Mouse (Mus musculus) retina, postnatal 7 days (tissue): ENCODE results near the gene 4930558K02Rik.

ENCODE experiments used
- DNase-seq: peaks from one replicate; pipeline ENCODE4 v3.0.0-alpha.2; 2012; ENCODE audit warnings: low read depth, low spot score

The 4930558K02Rik gene

DNA sequence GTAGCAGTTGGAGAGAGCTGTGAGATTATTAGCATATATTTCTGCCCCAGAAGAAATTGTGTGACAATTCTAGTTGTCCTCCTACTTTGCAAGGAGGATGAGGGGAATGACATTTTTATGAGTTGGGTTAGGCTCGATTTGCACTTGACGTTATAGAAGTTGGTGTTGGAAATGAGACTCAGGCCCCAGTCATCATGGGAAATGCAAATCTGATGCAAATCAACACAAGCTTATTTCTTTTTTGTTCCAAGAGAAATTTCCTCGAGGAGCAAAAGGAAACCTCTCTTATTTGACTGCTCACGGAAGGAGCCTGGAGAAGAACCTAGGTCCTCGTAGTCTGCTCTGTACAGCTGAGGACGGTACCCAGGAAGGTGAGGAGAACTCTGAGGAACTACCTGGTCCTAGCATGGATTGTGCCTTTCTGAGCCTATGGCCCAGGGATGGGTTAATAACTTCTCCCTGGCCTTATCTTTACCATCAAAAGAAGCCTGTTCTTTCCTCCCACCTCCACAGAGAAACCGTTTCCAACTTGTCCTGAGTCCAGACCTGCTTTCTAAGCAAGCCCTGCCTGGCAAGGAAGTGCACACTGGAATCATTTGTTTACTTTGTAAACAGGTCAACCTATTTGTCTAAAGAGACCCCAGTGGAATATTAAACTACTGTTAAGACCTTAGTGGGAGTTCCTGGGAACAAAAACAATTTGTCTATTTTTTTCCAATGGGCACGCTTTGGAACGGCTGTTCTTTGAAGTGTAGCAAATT, 76.6 kb downstream of the 4930558K02Rik start:
- DNase-seq: no peak

DNA sequence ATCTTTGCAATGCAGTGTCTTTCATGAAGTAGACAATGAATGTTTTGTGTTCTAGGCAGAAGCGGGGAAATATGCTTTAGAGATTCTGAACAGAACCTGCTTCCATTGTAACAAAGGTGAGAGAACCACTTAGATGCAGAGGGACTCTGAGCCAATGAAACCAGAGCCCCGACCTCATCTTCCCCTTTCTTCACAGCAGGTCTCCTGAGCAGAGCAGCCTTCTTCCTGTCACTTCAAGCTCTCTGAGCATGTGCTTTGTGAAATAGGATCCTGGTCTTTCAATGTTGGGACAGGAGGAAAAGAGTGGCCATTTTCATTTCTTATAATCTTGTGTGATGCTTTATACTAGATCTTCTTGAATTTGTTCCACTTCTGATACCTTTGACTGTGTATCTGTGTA, 79.3 kb downstream of the 4930558K02Rik start:
- DNase-seq: no peak

DNA sequence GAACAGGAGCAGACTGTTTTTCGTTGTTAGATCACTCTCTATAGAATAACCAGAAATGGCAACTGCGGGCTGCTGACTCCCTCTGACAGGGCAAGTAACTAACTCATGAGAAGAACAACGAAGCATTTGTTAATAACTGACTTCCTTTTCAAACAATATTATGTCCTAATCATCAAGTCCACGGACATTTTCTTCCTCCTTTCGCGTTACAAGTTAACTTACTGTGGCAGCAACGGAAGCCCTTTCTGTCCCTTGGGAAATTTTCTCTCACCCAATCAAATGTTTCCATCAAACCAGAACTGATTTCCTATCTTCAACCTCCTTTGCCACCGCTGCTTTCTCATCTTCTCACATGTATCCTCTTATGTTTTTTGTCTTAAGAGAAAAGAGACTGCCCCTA, 82.2 kb downstream of the 4930558K02Rik start:
- DNase-seq: no peak

DNA sequence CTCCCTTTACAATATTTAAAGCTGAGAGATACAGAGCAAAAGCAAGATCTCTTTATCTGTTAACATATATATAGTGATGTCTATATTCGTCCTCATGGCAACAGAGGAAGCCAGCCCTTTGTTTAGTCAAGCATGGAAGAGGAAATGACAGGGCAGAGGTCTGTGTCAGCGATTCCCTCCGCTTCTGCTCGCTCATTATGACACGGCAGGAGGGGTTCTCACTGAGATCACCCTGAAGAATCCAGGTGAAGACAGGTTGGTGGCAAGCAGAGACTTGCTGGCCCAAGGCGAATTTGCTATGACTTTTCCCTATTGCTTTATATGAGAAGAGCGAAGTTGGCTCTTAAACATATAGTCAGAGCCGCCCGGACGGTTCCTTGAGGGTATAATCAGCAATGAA, 83.3 kb downstream of the 4930558K02Rik start:
- no peak for DNase-seq

DNA sequence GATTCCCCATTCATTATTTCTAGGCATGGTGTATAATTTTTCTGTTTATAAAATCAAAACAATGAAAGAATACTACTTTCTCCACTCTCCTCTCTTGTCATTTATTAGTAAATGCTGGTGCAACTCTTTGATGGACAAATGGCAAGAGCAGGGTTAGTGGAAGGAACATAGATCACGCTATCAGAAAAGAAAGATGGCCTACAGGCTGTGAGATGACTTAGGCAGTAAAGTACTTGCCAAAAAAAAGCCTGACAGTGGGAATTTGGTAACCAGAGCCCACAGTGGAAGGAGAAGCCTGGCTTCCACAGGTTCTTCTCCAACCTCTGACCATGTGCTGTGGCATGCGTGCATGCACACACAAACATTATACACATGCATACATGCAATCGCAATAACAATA, 84.4 kb downstream of the 4930558K02Rik start:
- DNase-seq: no peak

DNA sequence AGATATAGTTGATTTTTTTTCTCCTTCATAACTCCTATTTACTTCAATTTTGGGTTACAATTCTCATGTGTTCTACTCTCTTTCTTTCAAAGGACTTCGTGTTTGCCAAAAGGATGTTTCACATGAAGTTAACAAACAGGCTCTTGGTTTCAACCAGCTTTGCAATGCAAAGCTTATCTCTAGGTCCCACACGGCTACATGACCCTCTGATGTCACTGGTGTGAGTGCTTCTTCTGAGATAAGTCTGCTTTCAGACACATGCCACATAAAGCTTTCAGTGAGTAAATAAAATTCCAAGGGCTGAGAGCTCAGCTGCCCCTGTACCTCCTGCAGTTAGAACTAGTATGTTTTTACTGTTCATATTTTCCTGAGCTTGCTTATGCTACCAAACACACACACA, 84.9 kb downstream of the 4930558K02Rik start:
- no peak for DNase-seq

DNA sequence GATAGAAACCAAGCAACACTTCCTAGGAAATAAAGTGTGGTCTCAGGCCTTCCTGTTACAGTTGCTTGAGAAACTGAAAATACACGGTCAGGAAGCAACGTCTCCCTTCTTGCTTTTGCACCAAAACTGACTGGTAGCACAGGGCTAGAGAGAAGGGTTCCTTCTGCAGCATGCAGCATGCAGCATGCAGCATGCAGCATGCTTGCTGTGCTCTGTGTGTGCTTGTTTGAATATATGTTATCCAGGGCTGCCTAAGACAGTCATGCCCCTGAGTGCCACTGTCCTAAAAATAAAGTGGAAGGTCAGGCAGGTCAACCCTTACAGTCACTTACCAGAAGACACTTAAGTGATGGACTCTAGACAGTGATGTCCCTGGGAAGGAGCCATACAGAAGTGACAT, 85.3 kb downstream of the 4930558K02Rik start:
- no peak for DNase-seq
